Mouse (Mus musculus): ENCODE measurements at regions not wholly inside any gene's neighbourhood (a gene's known extent, or its start where the extent isn't known, plus 50 kb on each side); places are given as distances from the start of the nearest gene placed in this dataset.

- H3K36me3 ChIP-seq (ENCODE audit: control insufficient read depth, insufficient read depth, low read length), result no peaks in the 10 kb centered on the region
- no peaks in the 10 kb centered on the region for H3K9me3 ChIP-seq (ENCODE audit: control insufficient read depth, low read length)
- no peak overlapping the region for H3K4me2 ChIP-seq
- H3K9ac ChIP-seq (ENCODE audit: low read length), result no peak overlapping the region
- H3K4me1 ChIP-seq (ENCODE audit: control insufficient read depth, insufficient read depth, low read length), result no peaks in the 10 kb centered on the region
- ATAC-seq (ENCODE audit: low FRiP score) (no peak), DNase-seq (ENCODE audit: low spot score, missing footprints) (no peak)
- no peak overlapping the region for H3K4me3 ChIP-seq (ENCODE audit: low read depth, low read length)
- H3K27ac ChIP-seq (ENCODE audit: low read depth, low read length), result no peak overlapping the region
- no peaks in the 10 kb centered on the region for H3K27me3 ChIP-seq (ENCODE audit: control insufficient read depth, insufficient read depth, low read length)
These were observed 392.6 kb downstream of the Bcl11a start for GRCm38 (mm10) chr11:24470469-24470868.

- H3K4me1 ChIP-seq (ENCODE audit: control insufficient read depth, insufficient read depth, low read length), result no peaks in the 10 kb centered on the region
- H3K27ac ChIP-seq (ENCODE audit: low read depth, low read length), result no peak overlapping the region
- ATAC-seq (ENCODE audit: low FRiP score) (no peak), DNase-seq (ENCODE audit: low spot score, missing footprints) (no peak)
- H3K4me3 ChIP-seq (ENCODE audit: low read depth, low read length), result no peak overlapping the region
- H3K9me3 ChIP-seq (ENCODE audit: control insufficient read depth, low read length), result no peaks in the 10 kb centered on the region
- no peaks in the 10 kb centered on the region for H3K27me3 ChIP-seq (ENCODE audit: control insufficient read depth, insufficient read depth, low read length)
- H3K36me3 ChIP-seq (ENCODE audit: control insufficient read depth, insufficient read depth, low read length), result no peaks in the 10 kb centered on the region
- no peak overlapping the region for H3K9ac ChIP-seq (ENCODE audit: low read length)
- 85% methylated on average over 8 of the region's 8 CpGs for WGBS
- H3K4me2 ChIP-seq, result no peak overlapping the region
These were observed 394.9 kb downstream of the Bcl11a start for GRCm38 (mm10) chr11:24472617-24473367.

- no peaks in the 10 kb centered on the region for H3K36me3 ChIP-seq (ENCODE audit: control insufficient read depth, insufficient read depth, low read length)
- no peak overlapping the region for H3K4me3 ChIP-seq (ENCODE audit: low read depth, low read length)
- DNase-seq (ENCODE audit: low spot score, missing footprints) (no peak), ATAC-seq (ENCODE audit: low FRiP score) (no peak)
- no peak overlapping the region for H3K9ac ChIP-seq (ENCODE audit: low read length)
- no peaks in the 10 kb centered on the region for H3K27me3 ChIP-seq (ENCODE audit: control insufficient read depth, insufficient read depth, low read length)
- no peaks in the 10 kb centered on the region for H3K4me1 ChIP-seq (ENCODE audit: control insufficient read depth, insufficient read depth, low read length)
- 46% methylated on average over 7 of the region's 7 CpGs for WGBS
- H3K4me2 ChIP-seq, result no peak overlapping the region
- H3K9me3 ChIP-seq (ENCODE audit: control insufficient read depth, low read length), result no peaks in the 10 kb centered on the region
- no peak overlapping the region for H3K27ac ChIP-seq (ENCODE audit: low read depth, low read length)
These were observed 395.6 kb downstream of the Bcl11a start for GRCm38 (mm10) chr11:24473368-24474010.

- H3K4me3 ChIP-seq (ENCODE audit: low read depth, low read length), result no peak overlapping the region
- H3K36me3 ChIP-seq (ENCODE audit: control insufficient read depth, insufficient read depth, low read length), result no peaks in the 10 kb centered on the region
- ATAC-seq (ENCODE audit: low FRiP score) (no peak), DNase-seq (ENCODE audit: low spot score, missing footprints) (no peak)
- no peak overlapping the region for H3K4me2 ChIP-seq
- no peaks in the 10 kb centered on the region for H3K27me3 ChIP-seq (ENCODE audit: control insufficient read depth, insufficient read depth, low read length)
- WGBS, result 30% methylated on average over 11 of the region's 11 CpGs
- peaks cover 2% of the 10 kb centered on the region; the same call in 1 of the 2 replicates for H3K4me1 ChIP-seq (ENCODE audit: control insufficient read depth, insufficient read depth, low read length)
- no peak overlapping the region for H3K9ac ChIP-seq (ENCODE audit: low read length)
- no peaks in the 10 kb centered on the region for H3K9me3 ChIP-seq (ENCODE audit: control insufficient read depth, low read length)
- H3K27ac ChIP-seq (ENCODE audit: low read depth, low read length), result no peak overlapping the region
These were observed 425.0 kb downstream of the Bcl11a start for GRCm38 (mm10) chr11:24502722-24503424.

- H3K9me3 ChIP-seq (ENCODE audit: control insufficient read depth, low read length), result no peaks in the 10 kb centered on the region
- H3K9ac ChIP-seq (ENCODE audit: low read length), result no peak overlapping the region
- no peaks in the 10 kb centered on the region for H3K36me3 ChIP-seq (ENCODE audit: control insufficient read depth, insufficient read depth, low read length)
- DNase-seq (ENCODE audit: low spot score, missing footprints), result no peak
- no peak for ATAC-seq (ENCODE audit: low FRiP score)
- no peak overlapping the region for H3K27ac ChIP-seq (ENCODE audit: low read depth, low read length)
- H3K4me2 ChIP-seq, result no peak overlapping the region
- no peak overlapping the region for H3K4me3 ChIP-seq (ENCODE audit: low read depth, low read length)
- H3K4me1 ChIP-seq (ENCODE audit: control insufficient read depth, insufficient read depth, low read length), result no peaks in the 10 kb centered on the region
- no peaks in the 10 kb centered on the region for H3K27me3 ChIP-seq (ENCODE audit: control insufficient read depth, insufficient read depth, low read length)
These were observed 437.7 kb downstream of the Bcl11a start for GRCm38 (mm10) chr11:24515568-24515967.

- Histone ChIP-seq H3K9ac (ENCODE audit: low read length) (no peak overlapping the region), H3K4me2 (no peak overlapping the region), H3K27me3 (ENCODE audit: control insufficient read depth, insufficient read depth, low read length) (no peaks in the 10 kb centered on the region), H3K4me1 (ENCODE audit: control insufficient read depth, insufficient read depth, low read length) (no peaks in the 10 kb centered on the region), H3K9me3 (ENCODE audit: control insufficient read depth, low read length) (no peaks in the 10 kb centered on the region), H3K36me3 (ENCODE audit: control insufficient read depth, insufficient read depth, low read length) (no peaks in the 10 kb centered on the region), H3K4me3 (ENCODE audit: low read depth, low read length) (no peak overlapping the region), H3K27ac (ENCODE audit: low read depth, low read length) (no peak overlapping the region)
- 81% methylated on average over 7 of the region's 7 CpGs for WGBS
- DNase-seq (ENCODE audit: low spot score, missing footprints) (no peak), ATAC-seq (ENCODE audit: low FRiP score) (no peak)
These were observed 457.6 kb downstream of the Bcl11a start for GRCm38 (mm10) chr11:24535462-24535861.

GRCm38 (mm10) chr11:24537721-24538120, 459.9 kb downstream of the Bcl11a start:
- Histone ChIP-seq H3K4me1 (ENCODE audit: control insufficient read depth, insufficient read depth, low read length) (no peaks in the 10 kb centered on the region), H3K27me3 (ENCODE audit: control insufficient read depth, insufficient read depth, low read length) (no peaks in the 10 kb centered on the region), H3K36me3 (ENCODE audit: control insufficient read depth, insufficient read depth, low read length) (no peaks in the 10 kb centered on the region), H3K4me2 (no peak overlapping the region), H3K27ac (ENCODE audit: low read depth, low read length) (no peak overlapping the region), H3K4me3 (ENCODE audit: low read depth, low read length) (no peak overlapping the region), H3K9ac (ENCODE audit: low read length) (no peak overlapping the region), H3K9me3 (ENCODE audit: control insufficient read depth, low read length) (no peaks in the 10 kb centered on the region)
- no peak for ATAC-seq (ENCODE audit: low FRiP score)
- no peak for DNase-seq (ENCODE audit: low spot score, missing footprints)

- no peak overlapping the region for H3K27ac ChIP-seq (ENCODE audit: low read depth, low read length)
- DNase-seq (ENCODE audit: low spot score, missing footprints), result no peak
- no peaks in the 10 kb centered on the region for H3K9me3 ChIP-seq (ENCODE audit: control insufficient read depth, low read length)
- H3K4me3 ChIP-seq (ENCODE audit: low read depth, low read length), result no peak overlapping the region
- no peak overlapping the region for H3K4me2 ChIP-seq
- H3K36me3 ChIP-seq (ENCODE audit: control insufficient read depth, insufficient read depth, low read length), result no peaks in the 10 kb centered on the region
- no peak for ATAC-seq (ENCODE audit: low FRiP score)
- H3K27me3 ChIP-seq (ENCODE audit: control insufficient read depth, insufficient read depth, low read length), result no peaks in the 10 kb centered on the region
- no peaks in the 10 kb centered on the region for H3K4me1 ChIP-seq (ENCODE audit: control insufficient read depth, insufficient read depth, low read length)
- H3K9ac ChIP-seq (ENCODE audit: low read length), result no peak overlapping the region
These were observed 491.8 kb downstream of the Bcl11a start for GRCm38 (mm10) chr11:24569655-24570054.

GRCm38 (mm10) chr11:24613529-24613928, 535.7 kb downstream of the Bcl11a start:
- H3K27ac ChIP-seq (ENCODE audit: low read depth, low read length), result no peak overlapping the region
- H3K27me3 ChIP-seq (ENCODE audit: control insufficient read depth, insufficient read depth, low read length), result no peaks in the 10 kb centered on the region
- no peaks in the 10 kb centered on the region for H3K9me3 ChIP-seq (ENCODE audit: control insufficient read depth, low read length)
- 80% methylated on average over 5 of the region's 5 CpGs for WGBS
- no peak overlapping the region for H3K4me3 ChIP-seq (ENCODE audit: low read depth, low read length)
- no peak overlapping the region for H3K4me2 ChIP-seq
- no peaks in the 10 kb centered on the region for H3K4me1 ChIP-seq (ENCODE audit: control insufficient read depth, insufficient read depth, low read length)
- DNase-seq (ENCODE audit: low spot score, missing footprints) (no peak), ATAC-seq (ENCODE audit: low FRiP score) (no peak)
- H3K36me3 ChIP-seq (ENCODE audit: control insufficient read depth, insufficient read depth, low read length), result no peaks in the 10 kb centered on the region
- no peak overlapping the region for H3K9ac ChIP-seq (ENCODE audit: low read length)
